Mouse (Mus musculus) cerebellum, adult 18-20 months (tissue): Measurements from ENCODE around the gene Actr1a.

ENCODE experiments used
- DNase-seq, 2 experiments: peaks; one replicate each; pipeline ENCODE4 v3.0.0; 2021

Actr1a gene

DNA sequence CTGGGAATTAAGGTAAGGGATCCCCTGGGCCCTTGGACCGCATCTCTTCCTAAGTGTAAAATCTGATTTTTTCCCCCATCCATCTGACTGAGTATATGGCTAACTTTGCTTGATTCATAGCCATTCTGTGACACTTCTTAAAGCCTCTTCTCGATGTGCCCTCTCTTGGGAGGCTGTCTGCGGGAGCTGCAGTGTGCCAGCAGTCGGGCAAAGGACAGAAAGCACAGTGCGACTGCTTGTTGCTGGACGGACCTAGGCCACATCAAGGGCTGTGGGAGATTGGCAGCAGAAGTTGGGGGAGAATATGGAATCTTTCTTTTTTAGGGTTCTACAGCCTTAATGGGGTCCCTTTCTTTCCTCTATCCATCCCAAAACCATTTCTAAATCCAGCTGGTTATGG, 3.8 kb upstream of the Actr1a start:
- DNase-seq, result no peak

DNA sequence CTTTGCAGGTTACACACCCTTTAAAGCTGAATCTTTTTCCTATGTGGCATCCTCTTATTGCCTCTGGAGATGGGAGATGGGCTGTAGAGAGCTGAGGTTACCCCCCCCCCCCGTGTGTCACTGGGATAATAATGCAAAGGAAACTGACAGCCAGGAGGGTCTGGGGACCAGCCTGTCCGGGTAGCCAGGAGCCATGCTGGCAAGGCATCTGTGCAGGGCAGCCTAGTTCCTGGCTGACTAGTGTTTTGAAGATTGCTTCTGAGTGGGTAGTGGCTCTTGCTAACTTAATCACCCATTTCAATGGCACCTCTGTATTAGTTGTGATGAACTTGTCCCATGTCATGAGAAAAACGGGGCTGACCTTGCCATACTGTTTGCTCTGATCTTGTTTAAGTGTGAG, 2.9 kb upstream of the Actr1a start:
- DNase-seq, result no peak

DNA sequence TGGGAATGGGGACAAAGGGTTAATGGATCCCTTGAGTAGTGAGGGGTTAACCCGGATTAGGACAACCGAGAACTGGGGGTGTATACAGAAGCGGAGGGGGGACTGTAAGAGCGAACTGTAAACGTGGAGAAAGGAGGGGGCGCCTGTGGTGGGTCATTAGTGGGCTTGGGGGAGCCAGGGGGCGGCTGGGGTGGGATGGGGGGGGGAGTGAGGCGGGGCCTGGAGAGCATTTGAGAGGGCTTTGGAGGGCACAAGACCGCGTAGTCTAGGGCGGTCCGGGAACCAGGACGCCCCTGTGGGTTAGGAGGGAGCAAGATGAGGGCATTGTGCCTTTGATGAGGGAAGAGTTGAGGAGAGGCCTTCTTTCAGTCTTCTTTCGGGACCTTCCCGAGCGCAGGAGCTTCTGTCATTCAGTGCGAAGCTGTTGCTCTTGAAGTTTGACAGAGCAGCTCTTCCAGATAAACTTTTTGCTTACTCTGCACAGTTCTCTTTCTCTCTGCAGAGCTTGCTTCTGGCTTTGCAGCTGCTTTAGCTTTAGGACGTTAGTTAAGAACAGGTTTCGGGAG, 2.0 kb upstream of the Actr1a start:
- no peak for DNase-seq

DNA sequence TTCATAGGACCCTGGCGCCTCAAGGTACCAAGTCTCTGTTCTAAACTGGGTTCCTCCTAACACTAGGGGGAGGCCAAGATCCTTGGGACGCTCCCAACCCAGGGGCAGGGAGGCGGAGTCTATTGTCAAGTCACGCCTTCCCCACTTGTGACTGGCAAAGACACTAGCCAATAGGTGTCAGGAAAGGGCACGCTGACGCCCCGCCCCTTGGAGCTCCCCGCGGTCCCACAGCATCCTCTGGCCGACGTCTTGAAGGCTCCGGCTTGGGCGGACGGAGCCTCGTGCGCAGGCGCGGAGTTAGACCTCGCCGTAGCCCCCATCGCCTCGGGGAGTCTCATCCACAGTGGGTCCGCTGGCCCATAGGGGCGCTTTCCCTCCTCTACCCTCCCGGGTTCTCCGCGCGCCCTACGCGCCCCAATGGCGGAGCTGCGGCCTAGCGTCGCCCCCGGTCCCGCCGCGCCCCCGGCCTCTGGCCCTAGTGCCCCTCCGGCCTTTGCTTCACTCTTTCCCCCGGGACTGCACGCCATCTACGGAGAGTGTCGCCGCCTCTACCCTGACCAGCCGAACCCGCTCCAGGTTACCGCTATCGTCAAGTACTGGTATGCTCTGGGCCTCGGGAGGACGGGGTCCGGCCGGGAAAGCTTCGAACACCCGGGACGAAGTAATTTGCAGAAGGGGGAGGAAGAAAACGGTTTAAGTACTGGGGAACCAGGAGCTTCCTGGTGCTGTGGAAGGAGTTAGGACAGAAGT, 1.3 kb upstream of the Actr1a start, which contains the start of gene Sufu:
TSS of gene Sufu (plus strand) at position 211 of the 750 bp plus-strand sequence.
- peak; percentile 98 for DNase-seq

DNA sequence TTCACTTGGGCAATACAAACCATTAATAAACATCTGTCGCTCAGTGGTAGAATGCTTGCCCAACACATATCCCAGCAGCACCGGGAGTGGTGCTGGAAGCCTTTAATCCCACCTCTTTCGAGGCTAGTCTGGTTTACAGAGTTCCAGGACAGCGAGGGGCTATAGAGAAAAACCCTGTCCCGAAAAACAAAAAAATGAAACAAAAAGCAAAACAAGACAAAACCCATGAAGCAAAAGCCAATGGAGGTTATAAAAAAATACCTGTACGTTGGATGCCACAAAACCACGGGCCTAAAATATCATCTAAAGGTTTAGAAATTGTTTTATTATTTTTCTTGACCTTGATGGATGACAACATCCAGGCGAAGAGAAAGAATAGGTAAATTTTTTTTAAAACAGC, 561 bp upstream of the Actr1a start:
- no peak for DNase-seq

DNA sequence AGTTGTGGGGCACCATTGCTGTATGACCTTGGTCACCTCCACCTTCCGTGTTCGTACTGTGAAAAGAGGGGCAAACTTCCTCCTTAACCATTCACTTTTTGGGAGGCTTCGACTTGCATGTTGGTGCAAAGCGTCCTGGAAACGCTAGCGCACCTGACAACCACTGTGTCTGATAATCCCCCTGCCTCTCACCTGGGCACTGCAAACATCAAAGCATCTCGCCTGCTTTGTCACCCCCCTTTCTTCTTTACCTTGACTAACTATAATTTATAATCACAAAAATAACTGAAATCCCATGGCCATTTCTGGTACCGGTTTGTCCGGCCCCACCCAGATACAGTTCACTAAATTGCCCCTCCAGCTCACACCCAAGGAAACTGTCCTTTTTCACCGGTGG, 838 bp downstream of the Actr1a start:
- DNase-seq, result no peak

DNA sequence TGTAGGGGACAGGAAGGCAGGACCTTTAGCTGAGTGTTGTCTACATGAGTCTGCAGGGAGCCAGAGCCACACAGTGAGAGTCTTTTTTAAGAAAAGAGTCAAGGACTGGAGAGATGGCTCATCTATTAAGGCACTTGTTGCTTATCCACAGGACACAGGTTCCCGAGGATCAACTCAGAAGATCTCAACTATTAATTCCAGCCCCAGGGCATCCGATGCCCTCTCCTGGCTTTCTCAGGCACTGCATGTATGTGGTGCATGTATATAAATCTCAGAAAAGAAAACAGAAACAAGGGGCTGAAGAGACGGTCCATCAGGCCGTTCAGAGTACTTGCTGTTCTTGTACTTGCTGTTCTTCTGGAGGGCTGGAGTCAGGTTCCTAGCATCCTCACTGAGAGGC, 3.5 kb downstream of the Actr1a start:
- DNase-seq, result peak; percentile 39 to 44

DNA sequence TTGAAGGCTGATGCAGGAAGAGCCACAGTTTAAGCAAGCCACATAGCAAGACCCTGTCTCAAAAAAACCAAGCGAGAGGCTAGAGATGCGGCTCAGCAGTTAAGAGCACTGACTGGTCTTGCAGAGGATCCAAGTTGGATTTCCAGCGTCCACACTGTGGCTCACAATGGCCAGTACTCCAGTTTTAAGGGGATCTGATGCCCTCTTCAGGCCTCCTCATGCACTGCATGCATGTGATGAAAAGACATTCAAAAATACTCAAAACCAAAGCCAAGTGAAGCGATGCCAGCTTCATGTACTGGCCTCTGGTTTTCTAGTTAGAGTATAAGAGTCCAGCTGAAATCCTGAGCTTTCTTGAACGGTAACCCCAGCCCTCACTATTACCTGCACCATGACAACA, 5.7 kb downstream of the Actr1a start:
- no peak for DNase-seq

DNA sequence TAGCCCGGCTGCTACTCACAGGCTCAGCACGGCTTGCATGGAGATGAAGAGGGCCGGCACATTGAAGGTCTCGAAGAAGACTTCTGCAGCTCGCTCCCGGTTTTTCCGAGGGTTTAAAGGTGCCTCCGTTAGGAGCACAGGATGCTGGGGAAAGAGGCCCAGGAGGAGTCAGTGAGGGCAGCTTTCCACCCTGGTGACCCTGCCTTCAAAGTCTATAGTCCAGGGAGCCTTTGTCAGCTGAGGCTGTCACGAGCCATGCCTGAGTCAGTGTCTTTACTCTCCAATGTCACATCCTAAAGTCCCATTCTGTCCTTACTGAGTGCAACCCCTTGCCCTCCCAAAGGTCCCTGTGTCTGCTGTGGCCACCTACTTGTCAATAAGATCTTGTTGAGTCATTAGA, 13.3 kb downstream of the Actr1a start:
- no peak for DNase-seq

DNA sequence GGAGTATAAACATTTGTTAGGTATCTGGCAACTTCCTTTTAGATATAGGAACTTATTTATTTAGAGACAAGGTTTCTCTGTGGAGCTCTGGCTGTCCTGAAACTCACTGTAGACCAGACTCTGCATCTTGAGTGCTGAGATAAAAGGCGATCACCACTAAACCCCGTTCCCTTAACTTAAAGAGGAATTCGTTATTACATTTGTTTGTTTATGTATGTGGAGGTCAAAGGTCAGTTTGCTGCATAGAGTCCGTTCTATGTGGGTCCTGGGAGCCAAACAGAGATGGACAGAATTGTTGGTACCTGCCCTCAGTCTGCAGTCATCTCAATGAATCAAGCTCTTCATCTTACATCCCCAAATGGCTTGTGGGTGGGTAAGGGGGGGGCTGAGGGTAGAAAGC, 19.7 kb downstream of the Actr1a start:
- no peak for DNase-seq

DNA sequence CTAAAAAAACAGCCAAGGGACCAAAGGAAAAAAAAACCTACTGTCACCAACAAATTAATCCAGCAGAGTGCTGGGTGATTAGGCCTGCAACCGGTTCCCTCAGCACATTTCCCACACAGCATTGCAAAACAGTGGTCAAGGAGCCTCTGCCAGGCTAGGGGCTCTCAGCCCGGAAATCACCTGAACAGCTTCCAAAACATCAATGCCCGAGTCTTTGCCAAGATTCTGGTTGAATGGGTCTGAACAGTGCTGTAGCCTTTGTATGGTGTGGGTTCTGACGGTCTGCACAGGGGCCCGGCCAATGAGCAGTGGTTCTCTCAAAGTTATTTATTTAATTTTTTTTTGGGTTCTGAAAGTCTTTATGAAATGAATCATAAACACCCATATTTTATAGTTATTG, 20.1 kb downstream of the Actr1a start:
- no peak for DNase-seq

DNA sequence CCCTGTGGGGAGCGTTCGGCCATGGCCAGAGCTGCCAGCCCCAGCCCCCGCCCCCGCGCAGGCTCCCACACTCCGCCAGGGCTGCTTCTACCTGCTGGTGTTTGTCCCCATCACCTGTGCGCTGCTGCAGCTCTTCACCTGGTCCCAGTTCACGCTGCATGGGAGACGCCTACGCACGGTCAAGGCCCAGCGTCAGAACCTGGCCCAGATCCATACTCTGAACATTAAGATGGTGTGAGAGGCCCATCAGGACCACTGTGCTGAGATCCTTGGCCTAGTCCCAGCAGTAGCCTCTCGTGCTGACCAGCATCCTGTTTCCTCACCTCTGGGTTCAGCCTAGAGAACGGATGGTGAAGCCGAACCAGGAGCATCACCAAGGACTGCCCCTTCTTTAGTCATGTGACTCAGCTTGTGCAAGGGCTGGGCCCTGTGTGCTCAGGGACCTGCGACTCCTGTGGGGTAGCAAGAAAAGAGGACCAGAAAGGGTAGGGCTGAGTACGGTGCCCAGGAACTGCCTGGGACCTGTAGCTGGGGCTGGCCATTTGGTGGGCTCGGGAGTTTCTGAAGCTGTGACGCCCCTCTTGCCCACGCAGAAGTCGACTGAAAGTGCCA, 21.0 kb downstream of the Actr1a start:
- peak; percentile 26 to 38 for DNase-seq

DNA sequence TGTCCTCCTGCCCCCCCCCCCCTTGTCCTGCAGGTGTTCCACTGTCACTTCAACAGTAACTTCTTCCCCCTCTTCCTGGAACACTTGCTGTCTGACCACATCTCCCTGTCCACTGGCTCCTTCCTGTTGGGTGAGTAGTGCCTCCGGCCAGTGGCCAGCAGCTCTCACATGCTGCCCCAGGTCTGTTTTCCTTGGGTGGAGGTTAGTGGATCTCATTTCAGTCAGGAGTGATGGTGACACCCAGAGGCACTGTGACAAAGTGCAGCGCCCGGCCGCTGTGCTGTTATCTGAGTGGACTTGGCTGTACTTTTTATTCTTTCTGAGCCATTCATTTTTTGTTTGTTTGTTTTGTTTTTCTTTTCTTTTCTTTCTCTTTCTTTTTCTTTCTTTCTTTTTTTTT, 26.3 kb downstream of the Actr1a start:
- peak; percentile 72 to 80 for DNase-seq

DNA sequence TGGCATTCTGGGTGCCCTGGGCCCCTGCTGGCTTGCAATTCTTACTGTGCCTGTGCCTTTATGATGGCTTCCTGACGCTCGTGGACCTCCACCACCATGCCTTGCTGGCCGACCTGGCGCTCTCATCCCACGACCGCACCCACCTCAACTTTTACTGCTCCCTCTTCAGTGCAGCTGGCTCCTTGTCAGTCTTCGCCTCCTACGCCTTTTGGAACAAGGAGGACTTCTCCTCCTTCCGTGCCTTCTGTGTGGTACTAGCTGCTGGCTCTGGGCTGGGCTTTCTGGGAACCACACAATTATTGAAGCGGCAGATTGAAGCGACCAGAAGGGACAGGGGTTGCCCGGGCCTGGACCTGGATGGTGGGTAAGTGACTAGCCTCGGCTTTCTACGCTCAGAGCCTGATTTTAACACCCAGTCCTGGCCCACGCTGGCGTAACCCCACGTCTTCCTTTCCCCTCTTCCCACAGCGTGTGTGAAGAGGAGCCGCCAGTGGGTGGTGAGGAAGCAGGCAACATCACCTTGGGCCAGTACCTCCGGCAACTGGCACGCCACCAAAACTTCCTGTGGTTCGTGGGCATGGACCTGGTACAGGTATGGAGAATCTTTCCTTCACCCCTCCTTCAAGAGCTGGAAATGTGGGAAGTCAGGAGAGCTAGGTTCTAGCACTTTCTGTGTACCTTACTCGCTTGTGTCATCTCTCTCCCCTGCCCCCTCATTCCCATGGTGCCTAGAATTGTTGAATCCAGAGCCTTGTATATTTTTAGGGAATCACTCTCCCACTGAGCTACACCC, 27.6 kb downstream of the Actr1a start:
- DNase-seq, result peak in 1 of 2 experiments; percentile 34

DNA sequence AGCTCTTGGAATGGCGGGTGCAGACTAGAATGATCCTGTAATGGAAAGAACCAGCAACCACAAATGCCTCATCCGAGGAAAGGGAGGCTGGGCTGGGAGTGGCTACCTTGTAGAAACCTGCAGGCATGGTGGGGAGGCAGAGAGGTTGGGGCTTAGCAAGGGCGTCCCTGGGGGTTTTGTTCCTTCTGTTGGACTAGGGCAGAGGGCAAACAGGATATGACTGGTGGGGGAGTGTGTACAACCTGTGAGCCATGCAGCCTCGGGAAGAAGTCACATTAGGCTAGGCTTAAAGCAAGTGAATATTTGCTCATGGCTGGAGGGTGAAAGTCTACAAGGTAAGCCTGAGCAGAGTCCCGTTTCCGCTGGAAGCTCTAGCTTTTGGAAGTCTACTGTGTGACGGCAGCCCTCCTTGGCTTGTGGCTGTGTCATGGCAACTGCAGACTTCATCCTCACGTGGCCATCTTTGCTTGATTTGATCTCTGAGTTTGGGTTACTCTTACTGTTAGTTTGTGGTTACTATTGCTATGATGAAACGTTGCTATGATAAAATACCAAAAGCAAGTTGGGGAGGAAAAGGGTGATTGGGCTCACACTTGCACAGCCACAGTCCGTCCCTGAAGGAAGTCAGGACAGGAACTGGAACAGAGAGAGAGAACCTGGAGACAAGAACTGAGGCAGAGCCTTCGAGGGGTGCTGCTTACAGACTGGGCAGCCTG, 32.1 kb downstream of the Actr1a start:
- no peak for DNase-seq

DNA sequence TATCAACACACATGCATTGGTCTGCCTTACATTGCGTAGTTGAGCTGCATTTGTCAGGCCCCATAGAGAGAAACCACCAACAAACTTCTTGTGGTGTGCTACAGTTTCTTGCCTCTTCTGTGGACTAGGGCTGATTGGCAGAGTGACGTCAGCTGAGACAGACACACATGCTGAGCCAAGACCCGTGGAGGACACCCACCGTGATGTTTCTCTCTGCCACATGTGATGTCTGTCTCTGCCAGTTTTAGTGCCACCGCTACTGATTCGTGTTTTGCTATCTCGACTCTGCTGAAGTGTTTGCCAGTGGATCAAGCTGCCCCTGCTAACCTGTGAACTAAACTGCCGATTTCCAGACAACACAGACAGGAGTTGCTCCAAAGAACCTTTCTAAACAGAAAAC, 33.4 kb downstream of the Actr1a start:
- DNase-seq, result no peak

DNA sequence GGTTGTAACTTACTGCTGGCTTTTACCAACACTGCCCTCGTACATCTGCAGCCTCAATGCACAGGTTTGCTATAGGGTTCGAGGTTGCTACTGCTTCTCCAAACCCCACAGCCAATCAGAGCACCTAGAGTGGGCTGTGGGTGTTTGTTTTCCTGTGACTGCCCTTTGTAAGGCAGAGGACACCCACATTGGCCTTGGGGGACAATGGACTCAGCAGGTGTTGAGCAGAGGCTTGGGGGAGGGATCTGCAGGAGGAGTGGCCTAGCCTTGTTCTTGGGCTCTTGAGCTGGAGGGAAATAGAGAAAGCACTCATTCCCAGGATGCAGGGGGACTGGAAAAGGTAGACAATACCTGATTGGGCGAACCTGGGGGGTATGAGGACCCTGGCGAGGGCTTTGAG, 37.2 kb downstream of the Actr1a start:
- DNase-seq, result no peak

DNA sequence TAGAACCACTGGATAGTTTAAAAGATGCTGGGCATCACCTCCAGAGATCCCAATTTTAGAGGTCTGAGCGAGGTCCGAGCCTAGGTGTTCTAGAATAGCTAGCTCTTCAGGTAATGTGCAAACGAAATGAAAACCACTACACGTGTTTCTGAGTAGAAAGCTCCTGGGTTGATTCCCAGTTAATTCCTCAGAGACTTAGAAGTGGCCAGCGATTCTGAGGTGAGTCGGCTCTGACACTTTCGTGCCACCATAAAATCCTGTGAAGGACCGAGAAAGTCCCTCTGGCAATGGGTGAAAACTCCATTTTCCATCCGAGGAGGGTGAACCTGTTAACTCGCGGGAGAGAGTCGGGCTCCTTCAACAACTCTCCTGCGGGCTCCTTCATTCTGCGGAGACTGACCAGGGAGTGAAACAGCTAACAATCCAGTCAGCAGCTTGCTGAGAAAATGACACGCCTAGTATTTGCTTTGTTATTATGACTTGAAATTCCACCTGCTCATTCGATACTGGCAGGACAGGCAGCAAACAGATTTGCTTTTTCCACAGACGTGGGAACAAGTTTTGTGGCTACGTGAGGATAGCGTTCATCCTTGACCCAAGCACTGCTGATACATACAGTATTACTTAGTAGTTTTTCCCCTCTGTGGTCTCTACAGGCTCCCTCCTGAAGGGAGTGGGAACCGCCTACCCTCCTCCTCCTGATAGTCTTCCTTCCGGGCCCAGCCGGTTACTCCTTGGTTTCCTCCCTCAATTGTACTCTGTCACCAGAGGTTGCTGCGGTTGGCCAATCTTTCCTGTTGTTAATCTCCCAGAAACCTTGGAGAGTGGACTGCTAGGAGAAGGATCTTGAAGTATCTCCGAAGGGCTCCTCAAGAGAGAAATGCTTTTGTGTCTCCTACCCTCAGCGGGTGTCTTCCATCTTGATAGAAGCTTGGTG, 37.9 kb downstream of the Actr1a start:
- DNase-seq, result no peak

DNA sequence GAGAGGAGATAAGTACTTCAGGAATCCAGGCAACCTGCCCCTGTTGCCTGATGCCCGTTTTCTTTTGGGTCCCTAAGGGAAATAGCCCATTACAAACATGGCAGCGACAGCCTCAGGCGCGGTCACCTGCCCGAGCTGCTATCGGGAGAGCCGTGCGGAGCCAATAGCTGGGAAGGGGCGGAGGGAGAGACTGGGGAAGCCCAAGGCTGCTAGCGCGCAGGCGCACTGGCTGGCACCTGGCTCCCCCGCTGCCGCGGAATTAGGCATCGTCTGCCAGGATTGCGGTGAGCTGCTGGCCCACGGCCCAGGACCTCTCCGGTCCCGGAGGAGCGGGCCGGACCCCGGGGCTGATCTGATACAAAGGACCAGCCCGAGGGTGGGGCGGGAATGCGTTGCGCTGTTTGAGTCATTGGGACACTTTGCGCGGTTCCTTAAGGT, 38.8 kb downstream of the Actr1a start:
- DNase-seq, result peak; percentile 94 to 97

DNA sequence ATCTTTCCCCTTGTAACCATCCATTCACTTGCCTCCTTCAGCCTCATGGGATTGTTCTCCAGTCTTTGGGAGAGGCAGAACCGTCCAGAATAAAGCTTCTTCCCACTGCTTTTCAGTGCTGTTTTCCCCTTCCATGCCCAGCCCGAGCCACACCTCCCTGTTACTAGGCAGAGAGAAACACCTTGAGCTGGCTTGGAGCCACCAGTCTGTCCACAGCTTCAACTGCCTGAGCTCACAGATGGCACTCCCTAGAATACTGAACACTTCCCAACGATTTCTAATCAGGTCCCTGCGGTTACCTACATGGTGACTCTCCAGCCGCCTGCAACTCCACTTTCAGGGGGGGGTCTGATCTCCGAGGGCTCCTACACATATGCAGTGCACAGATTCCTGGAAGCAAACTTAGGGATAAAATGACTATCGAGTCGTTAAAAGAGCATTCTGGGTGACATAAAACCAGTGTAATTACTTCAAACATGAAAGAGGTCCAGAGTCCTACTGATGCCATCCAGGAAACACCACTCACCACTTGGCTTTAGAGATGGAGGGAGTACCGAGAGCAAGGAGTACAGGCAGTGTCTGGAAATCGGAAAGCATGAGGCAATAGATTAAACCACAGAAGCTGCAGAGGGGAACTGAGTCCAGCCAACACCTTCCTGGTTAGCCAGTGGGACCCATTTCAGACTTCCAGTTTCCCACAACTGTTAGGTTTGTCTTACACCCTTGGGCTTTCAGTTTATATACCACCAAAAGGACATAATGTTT, 45.2 kb downstream of the Actr1a start, which contains the start of gene 2310034G01Rik:
TSS of gene 2310034G01Rik (minus strand) at position 135 of the 765 bp plus-strand sequence.
- peak; percentile 55 to 64 for DNase-seq

DNA sequence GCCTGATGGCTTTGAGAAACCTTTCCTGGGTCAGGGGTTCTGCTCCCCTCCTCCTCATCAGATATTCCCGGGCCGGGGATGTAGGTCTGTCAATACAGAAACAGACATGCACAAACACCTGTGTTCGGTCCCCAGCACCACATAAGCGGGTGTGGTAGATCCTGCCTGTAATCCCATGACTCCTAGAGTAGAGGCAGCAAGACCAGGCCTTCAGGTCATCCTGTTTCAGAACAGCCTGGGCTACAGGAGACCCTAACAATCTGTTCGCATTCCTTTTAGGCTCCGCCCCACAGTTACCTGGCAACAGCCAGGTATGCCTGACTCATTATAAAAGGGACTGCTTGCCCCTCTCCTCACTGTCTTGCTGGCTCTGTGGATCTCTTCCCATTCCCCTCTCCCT, 46.0 kb downstream of the Actr1a start:
- peak in 1 of 2 experiments; percentile 18 for DNase-seq
